Mouse (Mus musculus) activated CD4-positive, CD25-positive, alpha-beta regulatory T cell, adult 9 weeks (primary cell): Measurements from ENCODE around the gene Gmnn. TPM values are rescaled to one million over a fixed set of nuclear protein-coding genes. Genes with fewer than 3 reads are reported as not detected.

ENCODE experiments used
- polyA plus RNA-seq: library from polyadenylated mRNA; unstranded; fragments of 100-300 nt; shearing (Covaris generic); gene quantifications from one replicate; pipeline ENCODE4 v1.2.1, GENCODE M21; 2017

Gene Gmnn
- polyA plus RNA-seq, result 37.0 TPM

DNA sequence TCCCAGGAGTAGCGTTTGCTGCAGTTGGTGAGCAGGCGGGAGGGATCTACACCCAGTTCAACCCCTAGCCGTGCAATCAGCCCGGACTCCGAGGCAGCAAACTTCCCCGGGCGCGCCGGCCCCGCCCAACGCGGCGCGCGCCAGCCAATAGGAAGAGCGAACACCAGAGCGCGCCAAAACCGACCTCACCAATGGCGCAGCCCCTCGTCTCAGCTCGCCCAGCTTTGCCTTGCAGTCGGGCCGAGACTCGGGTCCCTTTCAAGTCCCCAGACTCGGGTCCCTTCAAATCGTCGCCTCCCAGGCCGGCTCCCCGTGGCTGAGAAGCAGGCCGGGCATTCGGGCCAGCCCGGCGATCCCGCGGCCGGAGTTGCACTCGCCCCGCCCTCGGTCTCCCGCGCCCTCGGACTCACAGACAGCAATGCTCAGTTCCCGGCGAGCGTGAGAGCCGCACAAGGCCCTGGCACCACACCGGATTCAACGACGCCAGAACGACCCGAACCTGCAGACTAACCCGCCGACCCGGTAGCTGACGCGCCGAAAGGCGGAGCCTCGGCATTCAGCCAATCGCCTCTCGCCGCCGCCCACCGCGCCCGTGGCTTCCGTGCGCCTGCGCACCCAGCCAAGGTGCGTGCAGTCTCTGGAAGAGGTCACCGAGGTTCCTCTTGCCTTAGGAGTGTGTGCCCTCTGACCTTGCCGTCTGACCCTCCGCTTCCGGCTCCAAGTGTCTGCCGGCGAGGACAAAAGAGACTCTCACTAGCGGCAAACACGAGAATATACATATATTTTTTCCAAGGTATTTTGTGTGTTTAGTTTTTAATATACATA is at the start of gene Gmnn:
Gene Gmnn, minus strand, starts transcription at position 521 of the 825 bp plus-strand sequence.

DNA sequence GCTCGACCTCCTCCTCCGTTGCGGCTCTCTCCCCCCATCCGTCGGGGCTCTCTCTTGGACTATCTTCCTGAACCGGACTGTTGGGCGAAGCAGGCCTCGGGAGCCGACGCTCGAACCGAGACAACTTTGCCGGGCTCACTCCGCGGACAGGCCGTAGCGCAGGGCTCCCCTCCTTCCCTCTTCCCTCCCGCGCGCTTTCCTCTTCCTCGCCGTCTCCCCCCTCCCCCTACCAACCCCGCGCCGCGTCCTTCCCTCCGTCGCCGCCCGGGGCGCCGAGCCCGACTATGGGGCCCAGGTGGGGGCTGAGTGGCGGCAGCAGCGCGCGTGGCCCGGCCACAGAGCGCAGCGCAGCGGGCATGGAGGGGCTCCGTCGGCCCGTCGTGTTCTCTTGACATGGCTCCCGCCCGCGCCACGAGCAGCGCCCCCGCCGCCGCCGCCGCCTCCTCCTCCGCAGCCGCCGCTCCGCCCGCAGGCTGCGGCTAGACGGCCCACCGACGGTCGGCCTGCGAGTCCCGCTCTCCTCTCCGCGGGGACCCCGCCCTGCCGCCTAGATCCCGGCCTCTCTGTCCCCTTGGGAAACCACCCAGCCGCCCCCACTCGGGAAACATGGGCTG is 39.7 kb upstream of the Gmnn start, which contains the start of gene BC005537:
Gene BC005537, plus strand, starts transcription at position 350 of the 614 bp plus-strand sequence.

DNA sequence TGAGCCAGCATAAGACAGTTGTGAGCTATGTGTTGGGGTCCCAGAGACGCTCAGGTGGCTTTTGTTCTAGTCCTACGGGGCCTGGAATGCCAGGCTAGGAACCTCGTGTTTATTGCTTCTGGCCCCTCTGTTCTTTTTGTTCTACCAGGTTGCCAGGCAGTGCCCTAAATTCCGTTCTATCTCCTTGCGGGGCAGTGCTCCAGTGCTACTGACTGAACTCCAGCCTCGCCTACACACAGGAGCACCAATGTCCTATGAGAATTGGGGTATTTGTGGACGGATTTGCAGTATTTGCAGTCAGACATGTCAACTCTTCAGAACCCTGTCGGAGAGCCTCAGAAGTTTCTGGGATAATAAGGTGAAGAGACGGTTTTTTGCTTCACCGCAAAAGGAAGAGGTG is 20.7 kb downstream of the Gmnn start, which contains the start of gene Armh2:
Gene Armh2, plus strand, starts transcription at position 205 of the 400 bp plus-strand sequence.

Other genes starting within 250 kb of the Gmnn start
- gene Ripor2, start 179.7 kb downstream of the Gmnn start, polyA plus RNA-seq, result 360 TPM
- gene Armh2, start 20.7 kb downstream of the Gmnn start, polyA plus RNA-seq, result 0.33 TPM
- gene BC005537, start 39.7 kb upstream of the Gmnn start, polyA plus RNA-seq, result 14.1 TPM
- 84.7 TPM for gene Acot13, start 69.6 kb upstream of the Gmnn start, polyA plus RNA-seq
- gene Tdp2, start 69.8 kb upstream of the Gmnn start, polyA plus RNA-seq, result 36.5 TPM
- gene D130043K22Rik, start 83.2 kb upstream of the Gmnn start, polyA plus RNA-seq, result 1.1 TPM
- 0.23 TPM for gene Aldh5a1, start 175.7 kb upstream of the Gmnn start, polyA plus RNA-seq
- 6.4 TPM for gene Gpld1, start 181.2 kb upstream of the Gmnn start, polyA plus RNA-seq